Mouse (Mus musculus) liver, embryonic 12.5 days (tissue): Measurements from ENCODE around the gene Sox15. TPM values are rescaled to one million over a fixed set of nuclear protein-coding genes. Genes with fewer than 3 reads are reported as not detected.
A peak's percentile ranks its signal among the peaks of the same experiment; 100 is the strongest.

Experiments used
- ATAC-seq: fragments of 200-750 bp; cut with Nextera tagmentation; 2 replicates; pipeline ENCODE4 v1.8.0; 2017; ENCODE audit warnings: moderate number of reproducible peaks, mild to moderate bottlenecking, moderate library complexity
- H3K27ac ChIP-seq: fragments of 300-500 bp; sonication (generic); 2 replicates; pipeline ENCODE4 v1.5.1; 2016; ENCODE audit warnings: mild to moderate bottlenecking
- H3K27me3 ChIP-seq: fragments of 300-500 bp; sonication (generic); replicated peaks from 2 replicates; pipeline ENCODE4 v1.6.1; 2016; ENCODE audit warnings: mild to moderate bottlenecking, moderate library complexity
- H3K36me3 ChIP-seq: fragments of 300-500 bp; sonication (generic); 2 replicates; pipeline ENCODE4 v1.6.1; 2016; ENCODE audit warnings: mild to moderate bottlenecking, moderate library complexity
- H3K4me1 ChIP-seq: fragments of 300-500 bp; sonication (generic); 2 replicates; pipeline ENCODE4 v1.6.1; 2016
- H3K4me2 ChIP-seq: fragments of 300-500 bp; sonication (generic); 2 replicates; pipeline ENCODE4 v1.6.1; 2016; ENCODE audit warnings: mild to moderate bottlenecking, moderate library complexity
- H3K4me3 ChIP-seq: fragments of 300-500 bp; sonication (generic); 2 replicates; pipeline ENCODE4 v1.5.1; 2016; ENCODE audit warnings: mild to moderate bottlenecking, moderate library complexity
- H3K9ac ChIP-seq: fragments of 300-500 bp; sonication (generic); 2 replicates; pipeline ENCODE4 v1.6.1; 2016; ENCODE audit warnings: mild to moderate bottlenecking, moderate library complexity
- H3K9me3 ChIP-seq: fragments of 300-500 bp; sonication (generic); replicated peaks from 2 replicates; pipeline ENCODE4 v1.6.1; 2016; ENCODE audit warnings: mild to moderate bottlenecking, moderate library complexity
- WGBS: fragments of 180-500 bp; shearing (Covaris S2); methylation state at CpG from one replicate; pipeline ENCODE4 v1.1.7; 2016; ENCODE audit not compliant: insufficient replicate concordance; 5-methylcytosine and 5-hydroxymethylcytosine counted together
- polyA plus RNA-seq: library from polyadenylated mRNA; unstranded; fragments of >200 nt; fragmentation: Nextera tagmentation; extraction: Ambion mirVana; gene quantifications from 2 replicates; pipeline ENCODE4 v1.2.1, GENCODE M21; 2016

Gene Sox15
- polyA plus RNA-seq, 1 experiment from 2014 or later: not detected

DNA sequence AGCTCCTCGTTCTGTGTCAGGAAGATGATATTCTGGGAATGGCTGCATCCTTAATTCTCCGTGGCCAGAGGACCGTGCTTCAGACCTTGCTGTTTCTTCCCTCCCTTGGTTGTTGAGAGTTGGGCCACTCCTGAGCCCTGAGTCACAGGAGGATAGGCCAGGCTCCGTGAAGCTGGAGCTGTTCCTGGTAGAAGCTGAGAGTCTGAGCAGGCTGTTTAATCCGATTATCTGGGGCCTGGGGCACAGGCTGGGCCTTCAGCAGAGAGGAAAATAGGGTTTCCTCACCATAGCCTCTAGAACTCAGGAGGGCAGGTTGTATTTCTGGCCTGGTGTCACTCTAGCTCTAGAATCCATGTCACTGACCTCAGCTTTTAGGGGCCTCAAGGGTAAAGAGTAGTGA is 1.7 kb upstream of the Sox15 start:
- Histone ChIP-seq H3K4me2 (no peak overlapping the region), H3K4me3 (no peak overlapping the region), H3K9me3 (no peaks in the 10 kb centered on the region), H3K4me1 (peaks cover 45% of the 10 kb centered on the region), H3K9ac (no peak overlapping the region), H3K27ac (no peak overlapping the region), H3K36me3 (peaks cover 91% of the 10 kb centered on the region), H3K27me3 (no peaks in the 10 kb centered on the region)
- ATAC-seq: no peak
- WGBS: 73% methylated on average over 5 of the region's 5 CpGs

DNA sequence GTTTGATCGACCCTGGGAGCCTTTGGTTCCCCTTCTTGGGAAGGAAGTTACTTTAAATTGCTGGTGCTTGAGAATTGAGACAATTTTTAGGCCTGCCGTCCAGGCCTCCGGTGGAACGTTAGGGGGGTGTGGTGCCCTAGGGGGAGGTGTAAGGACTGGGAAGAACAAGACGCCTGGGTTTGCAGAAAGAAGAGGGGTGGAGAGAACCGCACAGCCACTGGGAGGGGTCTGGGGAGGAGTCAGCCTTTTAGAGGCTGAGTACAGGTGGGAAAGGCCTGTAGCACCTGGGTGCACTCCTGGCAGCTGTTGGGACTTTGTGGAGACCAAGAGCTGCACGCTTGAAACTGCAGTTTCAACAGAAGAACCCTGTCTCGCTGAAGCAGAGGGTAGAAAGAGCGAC is 354 bp upstream of the Sox15 start:
- Histone ChIP-seq H3K27me3 (no peaks in the 10 kb centered on the region), H3K27ac (peak overlapping the region; percentile 22; the same call in 1 of the 2 replicates), H3K9ac (no peak overlapping the region), H3K4me2 (no peak overlapping the region), H3K4me3 (no peak overlapping the region), H3K9me3 (no peaks in the 10 kb centered on the region), H3K36me3 (peaks cover 89% of the 10 kb centered on the region), H3K4me1 (peaks cover 45% of the 10 kb centered on the region)
- WGBS: 43% methylated on average over 9 of the region's 9 CpGs
- ATAC-seq: no peak

DNA sequence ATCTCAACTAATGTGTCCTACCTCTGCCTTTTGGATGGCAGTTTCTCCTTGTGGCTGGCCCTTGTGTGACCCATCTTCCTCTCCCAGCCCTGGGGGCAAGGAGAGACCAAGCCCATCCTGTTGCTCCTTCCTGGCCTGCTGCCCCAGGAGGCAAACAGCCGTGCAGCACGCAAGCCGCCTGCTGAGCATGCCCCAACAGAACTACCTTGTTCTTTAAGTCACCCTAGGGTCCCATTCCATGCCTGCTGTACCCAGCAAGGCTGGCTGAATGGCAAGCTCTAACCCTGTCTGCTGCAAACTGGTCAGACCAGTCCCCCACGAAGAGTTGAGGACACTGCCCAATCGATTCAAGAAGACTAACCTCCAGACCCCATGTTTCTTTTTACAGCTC is 946 bp downstream of the Sox15 start:
- H3K4me1 ChIP-seq: peaks cover 53% of the 10 kb centered on the region
- no peaks in the 10 kb centered on the region for H3K9me3 ChIP-seq
- H3K36me3 ChIP-seq: peaks cover 83% of the 10 kb centered on the region
- H3K4me3 ChIP-seq: no peak overlapping the region
- H3K4me2 ChIP-seq: peak overlapping the region; percentile 30; the same call in 1 of the 2 replicates
- H3K27ac ChIP-seq: 0 out of 2 replicates have a peak overlapping the region, but pooled peaks have one; percentile 34
- no peak for ATAC-seq
- H3K27me3 ChIP-seq: no peaks in the 10 kb centered on the region
- WGBS: 83% methylated on average over 5 of the region's 5 CpGs
- H3K9ac ChIP-seq: peak overlapping the region; percentile 40; the same call in 1 of the 2 replicates

DNA sequence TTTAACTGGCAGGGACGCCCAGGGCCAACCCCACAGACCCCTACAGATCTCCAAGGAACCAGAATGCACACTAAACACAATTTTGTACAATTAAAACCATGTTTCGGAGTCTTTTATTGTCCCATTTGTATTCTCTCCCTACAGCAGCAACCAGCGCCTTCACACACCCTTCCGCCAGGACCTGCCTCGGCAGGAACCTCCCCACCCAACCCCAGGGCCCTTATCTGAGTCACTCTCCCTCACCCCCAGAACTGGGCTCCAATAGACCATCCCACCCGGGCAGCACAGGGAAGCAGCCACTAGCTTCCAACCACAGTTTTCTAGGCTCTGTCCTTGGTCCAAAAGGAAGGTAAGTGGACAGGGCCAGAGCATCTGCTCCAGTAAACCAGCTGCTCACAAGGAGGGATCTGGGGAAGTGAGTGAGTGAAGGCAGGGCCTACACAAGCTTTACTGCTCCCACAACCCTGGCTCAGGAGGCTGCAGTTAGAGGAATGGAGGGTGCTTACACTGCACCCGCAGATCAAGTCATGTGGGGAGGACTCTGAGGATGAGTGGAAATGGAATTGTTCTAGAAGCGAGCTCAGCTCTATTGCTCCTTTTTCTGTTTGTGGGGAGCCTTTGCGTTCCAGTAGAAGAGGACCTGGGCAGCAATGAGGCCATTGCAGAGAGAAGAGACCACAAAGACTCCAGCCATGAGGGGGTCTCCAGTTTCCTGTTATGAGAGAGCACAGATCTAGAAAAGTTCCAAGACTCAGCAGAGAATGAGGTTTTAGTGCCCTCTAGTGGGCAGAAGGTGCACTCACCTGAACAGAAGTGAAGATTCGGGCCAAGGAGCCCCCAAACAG is 1.7 kb downstream of the Sox15 start:
- Histone ChIP-seq H3K36me3 (peaks cover 75% of the 10 kb centered on the region), H3K27ac (peak overlapping the region; percentile 34), H3K27me3 (no peaks in the 10 kb centered on the region), H3K4me1 (peaks cover 60% of the 10 kb centered on the region), H3K4me3 (no peak overlapping the region), H3K9me3 (no peaks in the 10 kb centered on the region), H3K4me2 (peak overlapping the region; percentile 30), H3K9ac (peak overlapping the region; percentile 40)
- peak; percentile 56; the same call in 1 of the 2 replicates for ATAC-seq
- WGBS: 58% methylated on average over 10 of the region's 10 CpGs

DNA sequence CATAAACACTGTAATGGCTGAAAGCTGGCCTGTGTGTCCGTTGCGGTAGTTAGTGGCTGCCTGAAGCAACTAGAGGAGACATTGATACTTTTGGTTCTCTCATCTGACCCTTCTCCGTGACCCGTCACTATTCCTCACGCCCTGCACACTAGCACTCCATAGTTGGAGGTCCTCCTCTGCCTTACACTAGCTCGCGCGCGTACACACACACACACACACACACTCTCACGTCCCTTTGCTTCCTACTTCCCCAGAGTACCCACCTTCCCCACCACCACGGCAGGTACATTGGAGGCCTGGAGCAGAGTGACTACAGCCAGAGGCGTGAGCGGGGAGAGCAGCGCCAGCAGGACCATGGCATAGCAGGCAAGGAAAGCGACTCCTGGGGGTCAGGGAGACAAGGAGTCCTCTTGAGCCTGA is 2.4 kb downstream of the Sox15 start:
- Histone ChIP-seq H3K36me3 (peaks cover 68% of the 10 kb centered on the region), H3K4me2 (no peak overlapping the region), H3K9me3 (no peaks in the 10 kb centered on the region), H3K4me1 (peaks cover 61% of the 10 kb centered on the region), H3K9ac (no peak overlapping the region; the same call in 1 of the 2 replicates), H3K4me3 (no peak overlapping the region), H3K27ac (peak overlapping the region; percentile 26; the same call in 1 of the 2 replicates), H3K27me3 (no peaks in the 10 kb centered on the region)
- ATAC-seq: no peak
- 80% methylated on average over 15 of the region's 15 CpGs for WGBS

DNA sequence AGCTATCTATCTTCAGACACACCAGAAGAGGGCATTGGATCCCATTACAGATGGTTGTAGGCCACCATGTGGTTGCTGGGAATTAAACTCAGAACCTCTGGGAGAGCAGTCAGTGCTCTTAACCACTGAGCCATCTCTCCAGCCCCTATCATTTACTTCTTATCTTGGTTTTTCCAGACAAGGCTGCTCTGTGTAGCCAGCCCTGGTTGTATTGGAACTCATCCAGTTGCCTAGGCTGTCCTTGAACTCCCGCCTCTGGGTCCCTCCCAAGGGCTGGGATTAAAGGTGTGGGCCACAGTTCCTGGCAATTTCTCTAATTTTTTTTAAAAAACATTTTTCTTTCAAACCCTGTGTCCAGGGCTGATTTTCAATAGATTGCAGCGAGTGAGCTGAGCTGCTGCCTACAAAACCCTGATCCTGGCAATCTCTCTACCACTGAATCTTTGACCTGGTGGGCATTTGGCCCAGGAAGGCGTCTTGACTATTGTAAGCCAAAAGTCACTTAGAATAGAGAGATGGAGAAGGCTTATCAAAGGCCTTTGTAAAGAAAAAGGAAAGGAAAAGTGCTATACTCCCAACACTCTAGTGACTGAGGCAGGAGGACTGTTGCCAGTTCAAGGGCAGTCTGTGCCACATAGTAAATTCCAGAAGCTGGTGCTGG is 6.2 kb downstream of the Sox15 start:
- peak overlapping the region; percentile 93 for H3K27ac ChIP-seq
- H3K4me1 ChIP-seq: peaks cover 56% of the 10 kb centered on the region
- peak overlapping the region; percentile 68 for H3K4me3 ChIP-seq
- no peak for ATAC-seq
- H3K36me3 ChIP-seq: peaks cover 68% of the 10 kb centered on the region
- H3K27me3 ChIP-seq: no peaks in the 10 kb centered on the region
- peak overlapping the region; percentile 75 for H3K4me2 ChIP-seq
- 61% methylated on average over 3 of the region's 3 CpGs for WGBS
- peak overlapping the region; percentile 70 for H3K9ac ChIP-seq
- H3K9me3 ChIP-seq: no peaks in the 10 kb centered on the region

DNA sequence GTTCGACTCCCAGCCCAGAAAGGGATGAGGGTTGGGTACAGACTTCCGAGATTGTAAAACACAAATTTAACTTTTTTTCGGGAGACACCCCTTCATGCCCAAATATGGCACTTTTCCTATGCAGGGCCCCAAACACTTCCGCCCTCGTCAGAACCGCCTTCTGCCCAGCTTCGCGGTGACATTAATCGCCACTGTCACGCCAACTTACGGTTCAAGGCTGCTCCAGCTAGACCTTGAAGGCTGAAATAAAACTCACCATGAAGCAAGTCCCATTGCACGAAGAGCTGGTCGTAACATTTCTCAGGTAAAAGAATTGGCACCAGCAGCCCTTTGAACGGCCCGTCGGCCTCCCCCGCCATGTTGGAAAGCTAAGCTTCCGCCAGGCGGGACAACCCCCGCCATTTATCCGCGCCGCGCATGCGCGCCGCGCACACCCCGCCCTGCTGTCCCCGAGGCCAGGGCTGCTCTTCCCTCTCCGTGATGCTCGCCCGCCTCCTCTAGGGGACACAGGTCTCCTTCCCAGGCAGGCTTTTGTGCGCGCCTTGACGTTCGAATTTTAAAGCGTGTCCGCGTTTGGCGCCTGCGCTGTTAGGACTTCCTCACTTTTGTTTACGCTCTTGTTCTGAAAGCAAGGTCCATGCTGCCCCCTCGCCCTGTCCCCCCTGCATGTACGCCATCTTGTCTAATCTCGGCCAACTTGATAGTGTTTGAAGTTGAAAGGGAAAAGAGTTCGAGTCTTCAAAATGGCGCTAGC is 7.3 kb downstream of the Sox15 start, which contains the start of gene Mpdu1:
Mpdu1 (minus strand) TSS at position 430 of the 754 bp plus-strand sequence.
- peak; percentile 93 for ATAC-seq
- Histone ChIP-seq H3K27me3 (no peaks in the 10 kb centered on the region), H3K36me3 (peaks cover 66% of the 10 kb centered on the region), H3K4me2 (peak within 1 kb of the TSS; percentile 75), H3K4me3 (peak within 1 kb of the TSS; percentile 68), H3K27ac (peak within 1 kb of the TSS; percentile 93), H3K9ac (peak within 1 kb of the TSS; percentile 70), H3K9me3 (no peaks in the 10 kb centered on the region), H3K4me1 (peaks cover 49% of the 10 kb centered on the region)
- WGBS: under 1% methylated on average over 48 of the region's 48 CpGs

DNA sequence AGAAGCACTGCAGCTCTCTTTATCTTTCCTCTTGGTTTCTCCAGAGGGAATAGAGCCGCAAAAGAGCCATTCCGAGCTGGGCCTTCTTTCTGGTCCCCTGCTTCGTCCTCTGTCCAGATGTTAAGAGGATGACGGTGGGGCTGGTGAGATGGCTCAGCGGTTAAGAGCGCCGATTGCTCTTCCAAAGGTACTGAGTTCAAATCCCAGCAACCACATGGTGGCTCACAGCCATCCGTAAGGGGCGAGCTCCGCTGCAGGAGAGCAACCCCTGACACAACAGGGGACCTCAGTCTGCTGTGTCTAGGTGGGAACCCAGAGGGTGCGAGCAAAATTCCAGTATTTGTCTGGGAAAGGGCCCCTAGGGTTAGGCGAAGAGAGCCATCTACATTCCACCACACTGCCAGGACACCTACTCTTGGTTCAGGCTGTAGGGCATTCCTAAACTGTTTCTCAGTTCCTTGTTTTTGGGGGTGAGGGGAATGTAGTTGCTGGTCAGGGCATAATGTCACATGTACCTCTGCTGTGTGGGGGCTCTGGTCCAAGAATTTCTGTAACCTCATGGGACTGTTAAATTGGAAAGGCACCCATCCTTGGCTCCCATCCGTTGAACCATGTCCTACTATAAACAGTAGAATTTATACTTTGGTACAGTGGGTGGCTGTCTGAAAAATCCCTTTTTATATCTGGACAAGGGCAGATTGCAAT is 8.0 kb downstream of the Sox15 start:
- peak overlapping the region; percentile 70 for H3K9ac ChIP-seq
- peak overlapping the region; percentile 68 for H3K4me3 ChIP-seq
- no peak for ATAC-seq
- H3K27me3 ChIP-seq: no peaks in the 10 kb centered on the region
- peak overlapping the region; percentile 93 for H3K27ac ChIP-seq
- H3K36me3 ChIP-seq: peaks cover 66% of the 10 kb centered on the region
- H3K4me1 ChIP-seq: peaks cover 50% of the 10 kb centered on the region
- 58% methylated on average over 13 of the region's 13 CpGs for WGBS
- peak overlapping the region; percentile 75 for H3K4me2 ChIP-seq
- H3K9me3 ChIP-seq: no peaks in the 10 kb centered on the region

DNA sequence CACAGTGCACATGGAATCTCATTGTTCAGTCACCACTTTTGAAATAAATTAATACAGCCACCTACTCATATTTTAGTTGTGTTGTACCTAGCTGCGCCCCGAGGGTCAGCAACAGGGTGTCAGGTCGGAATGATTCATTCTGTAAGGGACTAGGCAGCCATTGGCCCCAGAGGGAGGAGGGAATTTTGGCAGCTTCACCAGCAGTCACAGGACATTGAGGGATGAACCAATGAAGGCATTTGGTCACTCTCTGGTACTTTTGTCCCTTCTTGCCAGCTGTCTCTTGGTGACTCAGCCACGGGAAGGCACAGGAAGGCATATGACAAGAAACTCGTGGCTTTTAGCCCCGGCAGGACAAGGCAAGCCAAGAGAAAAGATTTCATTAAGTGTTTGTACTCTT is 8.7 kb downstream of the Sox15 start:
- peak overlapping the region; percentile 68; the same call in 1 of the 2 replicates for H3K4me3 ChIP-seq
- H3K36me3 ChIP-seq: peaks cover 66% of the 10 kb centered on the region
- ATAC-seq: no peak
- H3K4me1 ChIP-seq: peaks cover 55% of the 10 kb centered on the region
- H3K9ac ChIP-seq: peak overlapping the region; percentile 70; the same call in 1 of the 2 replicates
- H3K9me3 ChIP-seq: no peaks in the 10 kb centered on the region
- peak overlapping the region; percentile 93 for H3K27ac ChIP-seq
- no peaks in the 10 kb centered on the region for H3K27me3 ChIP-seq
- 74% methylated on average over 6 of the region's 6 CpGs for WGBS
- H3K4me2 ChIP-seq: peak overlapping the region; percentile 75

DNA sequence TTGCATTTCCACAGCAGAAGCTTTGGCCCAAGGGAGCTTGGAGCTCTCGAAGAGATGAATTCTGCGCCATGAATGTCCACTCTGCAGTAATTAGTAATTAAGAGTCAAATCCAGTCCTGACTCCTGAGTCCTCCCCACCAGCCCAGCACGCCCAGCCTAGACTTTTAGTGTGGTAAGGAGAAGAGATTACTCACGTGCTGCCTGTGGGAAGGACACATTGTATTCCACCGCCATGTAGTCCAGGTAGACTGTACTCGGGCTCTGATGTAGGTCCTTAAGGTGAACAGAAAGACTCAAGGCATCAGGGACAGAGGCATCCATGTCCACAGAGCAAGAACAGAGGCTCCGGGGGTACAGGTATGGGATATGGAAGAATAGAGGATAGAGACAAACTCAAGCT is 9.7 kb downstream of the Sox15 start:
- no peak for ATAC-seq
- Histone ChIP-seq H3K4me2 (no peak overlapping the region), H3K36me3 (peaks cover 69% of the 10 kb centered on the region), H3K9ac (no peak overlapping the region), H3K4me1 (peaks cover 65% of the 10 kb centered on the region), H3K27me3 (no peaks in the 10 kb centered on the region), H3K27ac (peak overlapping the region; percentile 93; the same call in 1 of the 2 replicates), H3K4me3 (no peak overlapping the region), H3K9me3 (no peaks in the 10 kb centered on the region)
- 86% methylated on average over 7 of the region's 7 CpGs for WGBS

DNA sequence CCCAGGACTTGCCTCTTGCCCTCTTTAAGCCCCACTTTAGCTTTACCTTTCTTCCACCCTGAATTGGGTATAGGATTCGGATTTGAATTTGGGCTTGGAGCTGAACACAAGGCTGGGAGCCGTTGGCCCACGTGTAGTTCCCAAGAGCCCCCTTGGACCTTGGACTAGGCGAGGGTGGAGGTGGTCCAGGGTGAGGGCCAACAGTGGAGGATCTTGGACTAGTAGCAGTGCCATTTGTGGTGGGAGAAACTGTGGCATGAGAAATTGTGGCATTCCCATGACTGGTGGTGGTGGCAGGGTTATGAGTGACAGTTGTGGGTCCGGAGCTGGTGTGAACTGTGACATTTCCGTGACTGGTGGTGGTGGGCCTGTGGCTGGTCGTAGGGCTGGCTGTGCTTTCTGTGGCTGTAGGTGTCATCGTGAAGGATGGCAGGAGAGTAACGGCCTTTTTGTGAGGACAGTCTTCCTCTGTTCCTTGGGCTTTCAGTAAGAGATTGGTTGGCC is 10.4 kb downstream of the Sox15 start:
- no peaks in the 10 kb centered on the region for H3K9me3 ChIP-seq
- peaks cover 69% of the 10 kb centered on the region for H3K4me1 ChIP-seq
- 64% methylated on average over 9 of the region's 9 CpGs for WGBS
- H3K9ac ChIP-seq: no peak overlapping the region
- H3K27me3 ChIP-seq: no peaks in the 10 kb centered on the region
- no peak for ATAC-seq
- peaks cover 69% of the 10 kb centered on the region for H3K36me3 ChIP-seq
- peak overlapping the region; percentile 53 for H3K27ac ChIP-seq
- no peak overlapping the region for H3K4me3 ChIP-seq
- H3K4me2 ChIP-seq: peak overlapping the region; percentile 1; the same call in 1 of the 2 replicates
